Mouse (Mus musculus) G1E (cell line): ENCODE measurements at regions not wholly inside any gene's neighbourhood (a gene's known extent, or its start where the extent isn't known, plus 50 kb on each side); places are given as distances from the start of the nearest gene placed in this dataset.

Source experiments
- ATAC-seq: 2 replicates; pipeline ENCODE4 v1.8.0; 2016; ENCODE audit warnings: mild to moderate bottlenecking; ENCODE audit not compliant: insufficient number of reproducible peaks, poor library complexity, low FRiP score, severe bottlenecking; ENCODE audit errors: extremely low read depth
- DNase-seq: peaks from one replicate; pipeline ENCODE4 v3.0.0; 2012; ENCODE audit warnings: low spot score
- H3K27me3 ChIP-seq: 2 replicates; pipeline ENCODE4 v1.6.1; 2012; ENCODE audit warnings: mild to moderate bottlenecking, low read length, inconsistent platforms; ENCODE audit not compliant: insufficient read depth
- H3K36me3 ChIP-seq: replicated peaks from 2 replicates; pipeline ENCODE3; 2012; ENCODE audit warnings: mild to moderate bottlenecking, inconsistent platforms
- H3K4me1 ChIP-seq: 2 replicates; pipeline ENCODE4 v1.6.1; 2012; ENCODE audit warnings: low read depth, low read length, inconsistent platforms, mixed read lengths; ENCODE audit not compliant: insufficient read depth
- H3K4me3 ChIP-seq: 2 replicates; pipeline ENCODE4 v1.5.1; 2012; ENCODE audit warnings: low read depth, mild to moderate bottlenecking, inconsistent platforms, low read length, moderate library complexity, mixed read lengths
- H3K9me3 ChIP-seq: replicated peaks from 2 replicates; pipeline ENCODE4 v1.6.1; 2012; ENCODE audit warnings: inconsistent platforms
- CTCF ChIP-seq: IDR thresholded peaks from 2 replicates; pipeline ENCODE4 v1.5.1; 2012; ENCODE audit warnings: low read depth, low read length, inconsistent platforms, mixed read lengths
- GATA1 ChIP-seq: IDR thresholded peaks from 2 replicates; pipeline ENCODE4 v1.6.1; 2012; ENCODE audit warnings: borderline replicate concordance, low read length, inconsistent platforms, mixed read lengths
- GATA2 ChIP-seq: IDR thresholded peaks from 2 replicates; pipeline ENCODE4 v1.6.1; 2012; ENCODE audit warnings: low read depth, low read length, inconsistent platforms, borderline replicate concordance
- POLR2AphosphoS5 ChIP-seq: IDR thresholded peaks from 2 replicates; pipeline ENCODE4 v1.6.1; 2012; ENCODE audit warnings: low read depth, low read length, inconsistent platforms; ENCODE audit not compliant: insufficient replicate concordance
- TAL1 ChIP-seq: conservative IDR thresholded peaks from 2 replicates; pipeline ENCODE4 v1.6.1; 2012; ENCODE audit warnings: low read depth, low read length, inconsistent platforms, mixed read lengths

- Histone ChIP-seq H3K4me3 (no peak overlapping the region), H3K9me3 (peaks cover 38% of the 10 kb centered on the region), H3K4me1 (no peaks in the 10 kb centered on the region), H3K36me3 (no peaks in the 10 kb centered on the region), H3K27me3 (no peaks in the 10 kb centered on the region)
- DNase-seq, result no peak
- TF ChIP-seq GATA2 (no peak), GATA1 (no peak), TAL1 (no peak), POLR2AphosphoS5 (no peak), CTCF (no peak)
- no peak for ATAC-seq
Measured at GRCm38 (mm10) chr14:58175651-58176363, 105.5 kb downstream of the Fgf9 start.

GRCm38 (mm10) chr14:58174512-58174911, 104.2 kb downstream of the Fgf9 start:
- Histone ChIP-seq H3K9me3 (peaks cover 33% of the 10 kb centered on the region), H3K36me3 (no peaks in the 10 kb centered on the region), H3K4me3 (no peak overlapping the region), H3K4me1 (no peaks in the 10 kb centered on the region), H3K27me3 (no peaks in the 10 kb centered on the region)
- ATAC-seq (no peak), DNase-seq (no peak)
- TF ChIP-seq POLR2AphosphoS5 (no peak), GATA2 (no peak), GATA1 (no peak), CTCF (no peak), TAL1 (no peak)

- H3K4me3 ChIP-seq, result no peak overlapping the region
- H3K36me3 ChIP-seq, result no peaks in the 10 kb centered on the region
- ATAC-seq (no peak), DNase-seq (no peak)
- H3K4me1 ChIP-seq, result no peaks in the 10 kb centered on the region
- H3K27me3 ChIP-seq, result no peaks in the 10 kb centered on the region
- TF ChIP-seq GATA1, result no peak
- TF ChIP-seq CTCF, result no peak
- no peak for TF ChIP-seq GATA2
- no peak for TF ChIP-seq POLR2AphosphoS5
- no peak for TF ChIP-seq TAL1
- peaks cover 18% of the 10 kb centered on the region for H3K9me3 ChIP-seq
Measured at GRCm38 (mm10) chr14:58168920-58169319, 98.6 kb downstream of the Fgf9 start.
